Mouse (Mus musculus) Patski (cell line): Measurements from ENCODE around the gene Vkorc1. TPM values are rescaled to one million over a fixed set of nuclear protein-coding genes. Genes with fewer than 3 reads are reported as not detected.
"Not testable (repeated sequence)": the region's sequence is repeated elsewhere in the genome, so short reads cannot be mapped to it uniquely, and the experiment has no call there.

ENCODE experiments used
- ATAC-seq: fragments of 100-300 bp; one replicate; pipeline ENCODE4 v1.8.0; 2021
- CTCF ChIA-PET: fragments of 350-600 bp; sonication (Branson Sonifier 250); formaldehyde crosslinking; loops from one replicate; lab custom pipeline; 2022; ENCODE audit warnings: inconsistent platforms; lab: Charles Lee
- POLR2A ChIA-PET: fragments of 350-600 bp; sonication (Branson Sonifier 250); formaldehyde crosslinking; loops from one replicate; lab custom pipeline; 2022; ENCODE audit warnings: antibody characterized with exemption, inconsistent platforms; lab: Charles Lee
- DNase-seq: peaks from one replicate; pipeline ENCODE4 v3.0.0-alpha.2; 2011; ENCODE audit warnings: low read depth, low spot score
- H3K27me3 ChIP-seq: fragments of 371-371 bp; one replicate; pipeline ENCODE4 v1.5.1; 2021
- CTCF ChIP-seq: fragments of 100-300 bp; IDR thresholded peaks from one replicate; pipeline ENCODE4 v1.5.1; 2021
- in situ Hi-C: fragments of 300-500 bp; cut with MboI; formaldehyde crosslinking; loops from 3 replicates; pipeline ENCODE4 v1.11.1; 2018; ENCODE audit warnings: low pct_unique_long_range_greater_than_20kb, mixed read lengths
- polyA plus RNA-seq: library from polyadenylated mRNA; unstranded; gene quantifications from one replicate; pipeline ENCODE4 v1.2.3, GENCODE M21; 2021

The Vkorc1 gene
- polyA plus RNA-seq, 1 experiment from 2014 or later, result 77.0 TPM

DNA sequence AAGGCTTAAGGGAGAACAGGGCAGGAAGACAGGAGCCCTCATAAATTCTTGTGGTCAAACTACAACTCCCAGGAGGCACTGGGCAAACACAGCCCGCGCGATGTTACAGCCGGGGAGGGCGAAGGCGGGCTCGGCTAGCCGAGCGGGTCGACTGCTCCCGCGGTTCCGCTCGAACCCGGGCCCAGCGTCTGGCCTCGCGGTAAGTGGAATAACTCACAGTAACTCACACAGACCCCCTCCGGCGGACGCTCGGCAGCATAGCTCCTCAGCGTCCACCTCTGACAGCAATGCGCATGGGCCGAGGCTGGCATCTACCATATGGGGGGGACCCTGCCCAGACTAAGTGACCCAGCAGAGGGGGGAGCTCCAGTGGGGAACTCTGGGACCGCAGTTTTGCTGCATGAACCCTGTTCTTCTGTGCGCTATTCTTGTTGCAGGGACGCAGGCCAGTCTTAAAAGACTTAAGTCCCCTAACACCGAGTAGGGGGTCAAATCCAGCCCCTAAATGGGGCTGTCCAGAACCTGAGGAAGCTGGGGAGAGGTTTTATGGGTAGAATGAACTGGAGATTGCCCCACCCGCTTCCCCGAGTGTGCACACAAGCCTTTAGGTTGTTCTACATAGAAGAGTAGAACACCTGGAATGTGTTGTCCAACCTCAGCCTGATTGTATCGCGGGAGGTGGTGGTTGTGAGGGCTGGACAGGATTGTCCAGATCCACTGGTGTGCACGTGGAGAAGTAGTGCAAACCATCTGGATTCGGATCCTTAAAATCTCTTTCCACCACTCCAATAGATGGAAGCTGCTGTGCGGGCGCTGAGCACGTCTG is 8.8 kb upstream of the Vkorc1 start, which contains the start of gene Bckdk:
Gene Bckdk (plus strand): TSS at position 112 of the 826 bp plus-strand sequence.
- TF ChIP-seq CTCF, result no peak
- DNase-seq (no peak), ATAC-seq (peak; percentile 84)
- in situ Hi-C loops, result no loop called here
- POLR2A ChIA-PET, result interaction anchor here (0.5 to 0.9 kb wide), 4 partner anchors 9 to 28 kb away, joined by 3 to 5 read pairs (median 4); partner anchors contain the start of genes Zfp646 and Zfp668
- CTCF ChIA-PET, result no interaction called here
- H3K27me3 ChIP-seq, result no peaks in the 10 kb centered on the region

DNA sequence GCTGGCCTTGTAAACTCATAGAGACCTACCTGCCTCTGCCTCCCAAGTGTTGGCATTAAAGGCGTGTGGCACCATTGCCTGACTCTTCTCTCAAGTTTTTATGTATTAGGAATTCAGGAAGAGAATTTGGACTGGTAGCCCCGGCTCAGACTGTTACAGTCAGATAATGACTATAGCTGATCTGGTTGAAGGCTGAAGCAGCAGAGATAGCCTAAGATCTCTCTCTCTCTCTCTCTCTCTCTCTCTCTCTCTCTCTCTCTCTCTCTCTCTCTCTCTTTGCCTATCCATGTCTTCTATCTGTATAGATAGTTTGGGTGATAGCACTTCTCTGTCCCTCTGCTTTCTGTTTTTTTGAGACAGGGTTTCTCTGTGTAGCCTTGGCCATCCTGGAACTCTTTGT is 6.4 kb upstream of the Vkorc1 start:
- ATAC-seq (no peak), DNase-seq (no peak)
- CTCF ChIA-PET, result no interaction called here
- POLR2A ChIA-PET, result no interaction called here
- TF ChIP-seq CTCF, result no peak
- in situ Hi-C loops, result no loop called here
- H3K27me3 ChIP-seq, result no peaks in the 10 kb centered on the region

DNA sequence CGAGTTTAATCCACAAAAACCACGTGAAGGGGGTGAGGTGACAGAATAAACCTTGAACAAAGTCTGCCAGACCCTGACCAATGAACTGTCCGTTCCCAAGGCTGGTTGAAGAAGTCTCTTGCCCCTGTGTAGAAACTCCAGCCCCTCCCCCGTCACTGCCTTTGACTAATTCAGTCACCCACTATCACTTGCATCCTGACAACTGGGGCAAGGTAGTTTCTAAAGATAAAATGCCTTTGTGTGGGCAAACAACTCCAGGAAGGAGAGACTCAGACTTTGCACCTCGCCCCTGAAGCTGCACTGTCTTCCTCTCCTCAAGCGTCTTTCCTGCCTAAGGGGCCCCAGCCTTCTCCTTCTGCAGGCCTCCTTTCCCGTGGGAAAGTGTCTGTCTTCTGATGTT is 4.6 kb upstream of the Vkorc1 start:
- in situ Hi-C loops, result no loop called here
- POLR2A ChIA-PET, result interaction anchor here (0.6 kb wide), 1 partner anchor 283 kb away, joined by 5 read pairs; no protein-coding TSS in a partner anchor
- ATAC-seq (no peak), DNase-seq (no peak)
- H3K27me3 ChIP-seq, result no peaks in the 10 kb centered on the region
- no peak for TF ChIP-seq CTCF
- CTCF ChIA-PET, result no interaction called here

DNA sequence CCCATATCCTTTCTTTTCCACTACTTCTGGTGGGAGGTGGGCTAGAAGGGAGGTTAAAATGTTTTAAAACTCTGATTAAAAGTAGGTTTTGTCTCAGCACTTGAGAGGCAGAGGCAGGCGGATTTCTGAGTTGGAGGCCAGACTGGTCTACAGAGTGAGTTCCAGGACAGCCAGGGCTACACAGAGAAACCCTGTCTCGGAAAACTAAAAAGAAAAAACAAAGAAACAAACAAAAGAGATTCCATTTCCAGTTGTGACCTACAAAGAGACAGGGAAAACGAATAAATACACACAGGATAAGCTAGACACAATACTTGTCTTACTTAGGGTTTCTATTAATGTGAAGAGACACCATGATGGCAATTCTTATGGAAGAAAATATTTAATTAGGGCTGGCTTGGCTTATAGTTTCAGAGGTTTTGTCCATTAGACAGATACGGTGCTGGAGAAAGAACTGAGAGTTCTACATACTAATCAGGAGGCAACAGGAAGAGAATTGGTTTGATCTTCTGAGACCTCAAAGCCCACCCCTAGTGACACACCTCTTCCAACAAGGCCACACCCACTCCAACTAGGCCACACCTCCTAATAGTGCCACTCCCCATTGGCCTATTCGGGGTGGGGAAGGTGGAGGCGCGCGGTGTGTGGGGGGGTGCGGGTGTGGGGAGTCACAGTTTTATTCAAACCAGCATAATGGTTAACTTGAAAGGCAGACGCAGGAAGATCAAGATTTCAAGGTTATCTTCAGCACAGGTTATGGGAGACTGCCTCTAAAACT is 3.0 kb upstream of the Vkorc1 start:
- in situ Hi-C loops, result no loop called here
- no peak for ATAC-seq
- POLR2A ChIA-PET, result no interaction called here
- TF ChIP-seq CTCF, result no peak
- CTCF ChIA-PET, result no interaction called here
- no peak for DNase-seq
- H3K27me3 ChIP-seq, result no peaks in the 10 kb centered on the region

DNA sequence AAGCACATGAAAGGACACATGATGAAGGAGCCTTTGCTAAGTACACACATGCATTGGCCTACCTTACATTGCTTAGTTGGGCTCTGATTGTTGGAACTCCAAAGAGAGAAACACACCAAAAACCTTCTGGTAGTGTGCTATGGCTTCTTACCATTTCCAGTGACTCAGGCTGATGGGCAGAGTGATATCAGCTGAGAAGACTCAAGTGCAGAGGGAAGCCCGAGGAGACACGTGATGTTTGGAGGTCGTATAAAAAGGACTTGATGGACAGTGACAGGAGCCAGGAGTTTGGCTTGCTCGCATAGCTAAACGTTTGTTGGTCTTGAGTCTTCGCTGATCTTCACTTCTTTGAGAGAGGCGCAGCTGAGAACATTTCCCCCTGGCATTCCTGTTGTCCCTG is 2.1 kb upstream of the Vkorc1 start:
- H3K27me3 ChIP-seq, result no peaks in the 10 kb centered on the region
- in situ Hi-C loops, result no loop called here
- POLR2A ChIA-PET, result no interaction called here
- DNase-seq, result no peak
- CTCF ChIA-PET, result interaction anchor here (1.6 kb wide), 1 partner anchor 13 kb away, joined by 4 read pairs; no protein-coding TSS in a partner anchor
- no peak for ATAC-seq
- TF ChIP-seq CTCF, result no peak

DNA sequence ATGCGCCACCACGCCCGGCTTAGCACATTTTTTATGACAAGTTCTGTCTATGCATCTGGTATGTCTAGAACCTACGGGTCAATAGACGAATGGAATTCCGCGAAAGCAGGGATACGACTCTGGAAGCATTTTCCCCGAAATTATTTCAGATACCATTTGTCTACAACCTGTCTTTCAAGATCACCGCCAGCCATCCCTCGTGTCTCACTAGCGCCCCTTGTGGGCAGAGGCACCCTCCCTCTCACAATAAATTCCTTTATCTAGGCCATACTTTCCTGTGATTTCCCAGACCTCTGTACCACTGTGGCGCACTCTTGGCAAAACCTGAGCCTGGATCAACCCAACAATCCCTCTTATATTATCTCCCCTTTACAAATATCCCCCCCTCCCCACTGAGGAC is 967 bp upstream of the Vkorc1 start:
- no peaks in the 10 kb centered on the region for H3K27me3 ChIP-seq
- in situ Hi-C loops, result no loop called here
- ATAC-seq, result no peak
- TF ChIP-seq CTCF, result peak; percentile 69
- CTCF ChIA-PET, result interaction anchor here (1.6 to 2.2 kb wide), 2 partner anchors 15 to 25 kb away, joined by 4 to 6 read pairs; no protein-coding TSS in a partner anchor
- no peak for DNase-seq
- POLR2A ChIA-PET, result no interaction called here

DNA sequence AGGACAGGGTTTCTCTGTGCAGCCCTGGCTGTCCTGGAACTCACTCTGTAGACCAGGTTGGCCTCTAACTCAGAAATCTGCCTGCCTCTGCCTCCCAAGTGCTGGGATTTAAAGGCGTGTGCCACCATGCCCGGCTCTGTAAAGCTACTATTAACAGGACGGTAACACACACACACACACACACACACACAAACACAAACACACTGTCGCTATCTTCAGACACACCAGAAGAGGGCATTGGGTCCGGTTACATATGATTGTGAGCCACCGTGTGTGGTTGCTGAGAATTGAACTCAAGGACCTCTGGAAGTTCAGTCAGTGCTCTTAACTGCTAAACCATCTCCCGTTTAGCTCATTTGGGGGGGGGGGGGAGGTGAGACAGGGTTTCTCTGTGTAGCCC is 474 bp upstream of the Vkorc1 start:
- H3K27me3 ChIP-seq, ATAC-seq, POLR2A ChIA-PET, in situ Hi-C loops, DNase-seq: not testable (repeated sequence)
- CTCF ChIA-PET, result interaction anchor here (0.7 to 2.2 kb wide), 8 partner anchors 8 to 95 kb away, joined by 3 to 6 read pairs (median 4); partner anchors contain the start of genes Hsd3b7 and Kat8

DNA sequence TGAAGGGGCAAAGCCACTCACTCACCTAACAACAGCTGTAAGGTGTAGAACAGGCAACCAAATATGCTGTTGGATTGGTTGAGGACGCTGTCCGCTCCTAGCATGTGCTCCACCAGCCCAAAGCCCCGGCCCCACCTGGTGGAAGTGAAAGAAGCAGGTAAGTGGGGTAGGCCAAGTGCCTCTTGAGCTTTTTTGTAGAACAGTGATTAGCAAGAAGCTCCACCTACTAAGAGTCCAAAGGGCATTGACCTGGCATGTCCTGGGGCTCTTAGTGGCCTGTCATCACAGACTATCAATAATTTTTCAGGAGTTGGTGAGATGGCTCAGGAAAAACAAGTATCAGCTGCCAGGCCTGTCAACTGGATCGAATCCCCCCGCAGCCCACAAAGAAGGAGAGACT is 937 bp downstream of the Vkorc1 start:
- H3K27me3 ChIP-seq, result no peaks in the 10 kb centered on the region
- no peak for TF ChIP-seq CTCF
- in situ Hi-C loops, result no loop called here
- POLR2A ChIA-PET, result interaction anchor here (0.6 kb wide), 1 partner anchor 10 kb away, joined by 3 read pairs; no protein-coding TSS in a partner anchor
- DNase-seq (no peak), ATAC-seq (no peak)
- CTCF ChIA-PET, result interaction anchor here (0.7 to 2.0 kb wide), 3 partner anchors 18 to 121 kb away, joined by 3 to 5 read pairs (median 3); partner anchors contain the start of genes Hsd3b7 and Kat8

DNA sequence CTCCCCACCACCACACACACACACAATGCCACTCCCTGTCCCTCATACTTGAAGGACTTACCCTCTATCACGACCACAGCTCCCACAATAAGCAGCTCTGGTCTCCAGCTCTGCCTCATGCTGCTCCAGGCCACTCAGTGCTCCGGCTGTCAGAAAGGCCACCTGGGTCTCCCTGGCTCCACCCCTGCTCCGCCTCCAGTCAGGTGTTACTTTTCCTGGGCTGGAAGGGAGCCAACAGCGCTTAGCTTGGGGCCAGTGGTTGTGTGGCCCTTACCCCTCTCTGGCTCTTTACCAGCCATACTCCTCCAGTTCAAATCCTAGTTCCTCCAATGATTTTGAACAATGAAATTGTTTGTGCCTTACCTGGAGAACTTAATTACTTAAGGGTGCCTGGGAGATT is 4.6 kb downstream of the Vkorc1 start, which contains the start of gene Prss53:
Gene Prss53 (minus strand): TSS at position 173 of the 400 bp plus-strand sequence.
- no peak for TF ChIP-seq CTCF
- POLR2A ChIA-PET, result no interaction called here
- DNase-seq, result no peak
- CTCF ChIA-PET, result no interaction called here
- H3K27me3 ChIP-seq, result no peaks in the 10 kb centered on the region
- in situ Hi-C loops, result no loop called here
- ATAC-seq, result no peak

DNA sequence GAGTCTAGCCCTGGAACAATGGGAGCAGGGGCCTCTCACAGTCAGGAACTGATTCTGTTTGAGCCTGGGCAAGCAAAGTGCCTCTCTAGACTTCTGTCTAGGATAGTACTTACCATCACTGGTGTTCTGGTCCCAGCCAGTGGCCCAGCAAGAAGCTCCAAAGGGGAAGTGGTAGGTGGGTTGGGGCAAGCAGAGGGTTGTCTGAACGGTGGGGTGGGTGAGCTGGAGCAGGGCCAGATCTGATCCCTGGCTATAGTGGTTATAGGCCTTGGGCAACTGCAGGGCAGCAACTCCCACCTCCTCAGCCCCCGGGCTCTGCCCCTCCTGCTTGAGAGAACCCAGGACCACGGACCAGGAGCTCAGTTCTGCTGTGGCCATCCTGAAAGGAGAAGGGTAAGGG is 6.6 kb downstream of the Vkorc1 start:
- ChIA-PET CTCF (interaction anchor here (0.8 kb wide), 1 partner anchor 23 kb away, joined by 3 read pairs; the partner anchor contains the start of gene Kat8), POLR2A (no interaction called here)
- H3K27me3 ChIP-seq, result no peaks in the 10 kb centered on the region
- in situ Hi-C loops, result no loop called here
- no peak for TF ChIP-seq CTCF
- no peak for DNase-seq
- no peak for ATAC-seq
